In the genomic region with DNA sequence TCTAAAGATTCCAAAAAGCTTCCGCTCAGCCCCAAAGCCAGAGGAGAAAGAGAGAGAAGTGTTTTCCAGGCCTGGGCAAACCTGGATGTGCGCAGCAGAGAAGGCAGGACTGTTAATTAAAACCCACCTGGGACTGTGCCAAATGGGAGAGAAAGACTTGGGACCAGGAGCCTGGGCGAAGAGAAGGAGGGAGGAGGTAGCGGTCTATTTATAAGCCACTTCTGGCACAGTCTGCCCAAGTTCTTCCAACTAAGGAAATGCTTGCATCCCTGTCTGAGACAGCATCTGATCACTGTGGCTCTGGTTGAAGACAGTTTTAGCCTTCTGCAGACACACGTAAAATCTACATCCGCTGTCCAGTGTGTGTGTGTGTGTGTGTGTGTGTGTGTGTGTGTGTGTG, we compare ENCODE assay signal across 10 mouse cellular contexts.
DNase-seq lines count a peak whose midpoint lies in the region; ATAC-seq and TF ChIP-seq lines count a peak whose summit lies in the region.
"Had no signal": no experiment of that assay in that cellular context is flagged by ENCODE, and none has a peak within 500 bp of the region (broad histone marks: within the 10 kb centered on the region; RNA-seq: fewer than 3 reads in every experiment).

No protein-coding gene starts in this region.

- peak; percentile 60 for DNase-seq in heart, postnatal 0 days (ENCODE audit: low spot score)
- no peak for DNase-seq in heart, postnatal 25 days (ENCODE audit: low spot score)
- DNase-seq in cerebellum, adult 18-20 months: peak; percentile 23 to 31
- DNase-seq in heart, postnatal 4 days: peak; percentile 21
- no peak for DNase-seq in limb, embryonic 10.5 days (ENCODE audit: low spot score)
- DNase-seq in spleen, adult 18-20 months: no peak
- no peak for DNase-seq in adrenal gland, postnatal 10 days

- peak overlapping the region; percentile 16; the same call in 1 of the 2 replicates for H3K27ac ChIP-seq in heart, postnatal 0 days (ENCODE audit: low read depth)
- H3K27ac ChIP-seq in limb, embryonic 10.5 days: peak overlapping the region; percentile 33; the same call in 1 of the 2 replicates
- H3K27ac ChIP-seq in liver, embryonic 12.5 days: no peak overlapping the region
- H3K27ac ChIP-seq: midbrain, embryonic 15.5 days had no signal

- H3K27me3 ChIP-seq in heart, postnatal 0 days (ENCODE audit: control insufficient read depth, insufficient read depth, low read length): no peaks in the 10 kb centered on the region
- H3K27me3 ChIP-seq in limb, embryonic 10.5 days (ENCODE audit: low read depth, poor library complexity, severe bottlenecking): no peaks in the 10 kb centered on the region
- no peaks in the 10 kb centered on the region for H3K27me3 ChIP-seq in liver, embryonic 12.5 days (replicated peaks)
- H3K27me3 ChIP-seq: midbrain, embryonic 15.5 days had no signal

- H3K36me3 ChIP-seq in heart, postnatal 0 days (replicated peaks; ENCODE audit: control insufficient read depth, insufficient read depth, low read length): no peaks in the 10 kb centered on the region
- H3K36me3 ChIP-seq in limb, embryonic 10.5 days: no peaks in the 10 kb centered on the region
- H3K36me3 ChIP-seq in liver, embryonic 12.5 days: no peaks in the 10 kb centered on the region
- H3K36me3 ChIP-seq: midbrain, embryonic 15.5 days had no signal

- 23% methylated on average over 6 of the region's 6 CpGs for WGBS in heart, postnatal 0 days
- 89% methylated on average over 6 of the region's 6 CpGs for WGBS in limb, embryonic 10.5 days
- 71% methylated on average over 6 of the region's 6 CpGs for WGBS in liver, embryonic 12.5 days (ENCODE audit: insufficient replicate concordance)

- no peak overlapping the region for H3K9ac ChIP-seq in heart, postnatal 0 days (replicated peaks; ENCODE audit: low read depth, low read length)
- H3K9ac ChIP-seq in liver, embryonic 12.5 days: no peak overlapping the region
- H3K9ac ChIP-seq: midbrain, embryonic 15.5 days had no signal

- no peak overlapping the region for H3K4me2 ChIP-seq in heart, postnatal 0 days (ENCODE audit: low read depth, low read length)
- no peak overlapping the region for H3K4me2 ChIP-seq in liver, embryonic 12.5 days
- H3K4me2 ChIP-seq: midbrain, embryonic 15.5 days had no signal

- no peak for ATAC-seq in heart, postnatal 0 days (ENCODE audit: insufficient read depth, low read depth)
- no peak for ATAC-seq in liver, embryonic 12.5 days
- ATAC-seq: midbrain, embryonic 15.5 days had no signal

- no peaks in the 10 kb centered on the region for H3K9me3 ChIP-seq in heart, postnatal 0 days (replicated peaks; ENCODE audit: control insufficient read depth, low read length)
- no peaks in the 10 kb centered on the region for H3K9me3 ChIP-seq in limb, embryonic 10.5 days (replicated peaks)
- H3K9me3 ChIP-seq in liver, embryonic 12.5 days (replicated peaks): no peaks in the 10 kb centered on the region
- H3K9me3 ChIP-seq: midbrain, embryonic 15.5 days had no signal

- no peak for TF ChIP-seq CTCF in heart, postnatal 0 days (IDR thresholded peaks at IDR 0.05; ENCODE audit: low read depth)

- peaks cover 13% of the 10 kb centered on the region for H3K4me1 ChIP-seq in heart, postnatal 0 days (ENCODE audit: control insufficient read depth, insufficient read depth)
- H3K4me1 ChIP-seq in limb, embryonic 10.5 days: peaks cover 37% of the 10 kb centered on the region
- no peaks in the 10 kb centered on the region for H3K4me1 ChIP-seq in liver, embryonic 12.5 days

- no peak overlapping the region for H3K4me3 ChIP-seq in heart, postnatal 0 days (ENCODE audit: low read depth, low read length)
- H3K4me3 ChIP-seq in limb, embryonic 10.5 days: no peak overlapping the region
- H3K4me3 ChIP-seq in liver, embryonic 12.5 days: no peak overlapping the region
- H3K4me3 ChIP-seq: erythroblast, embryonic 14.5 days; midbrain, embryonic 15.5 days had no signal

- TF ChIP-seq EP300 in heart, postnatal 0 days (IDR thresholded peaks at IDR 0.05; ENCODE audit: low read depth): no peak

- intact Hi-C loops in heart, postnatal 25 days (cut with DNase I): no loop called here

Comparison
In these comparisons a context has a peak if more than half of its experiments do, and no peak if none do; other contexts are left out.
1. DNase-seq: peak in heart, postnatal 0 days (single experiment), cerebellum, adult 18-20 months (2 of 2) and heart, postnatal 4 days (single experiment); none in heart, postnatal 25 days (single experiment), limb, embryonic 10.5 days (single experiment), spleen, adult 18-20 months (0 of 2) and adrenal gland, postnatal 10 days (single experiment).